Mouse (Mus musculus): ENCODE data around the gene Chst1. TPM values are rescaled to one million over a fixed set of nuclear protein-coding genes. Genes with fewer than 3 reads are reported as not detected.

Gene Chst1
- total RNA-seq, 2 experiments from 2014 or later = 5.6 to 6.3 TPM

- DNase-seq = no peak
- intact Hi-C loops (cut with DNase I) = no loop called here
Observed at GRCm38 (mm10) chr2:92662534-92663068, 63.1 kb downstream of the Chst1 start.

Small RNA genes within 50 kb of the gene (microRNA-seq; reads per million reads assigned to microRNA genes)
- gene Mir7221 (0 reads per million in 2 experiments), gene Mir7222 (0 reads per million in 2 experiments)

Other genes starting within 250 kb of the Chst1 start
- gene Pex16, start 225.0 kb upstream of the Chst1 start, total RNA-seq (2021) = 10 to 100 TPM; 23.6 to 25.1 TPM
- gene Large2, start 224.8 kb upstream of the Chst1 start, total RNA-seq (2021) = under 1 TPM; 0.32 to 0.36 TPM
- 1 to 10 TPM; 1.4 to 1.9 TPM for gene 1700029I15Rik, start 217.2 kb upstream of the Chst1 start, total RNA-seq (2021)
- 1 to 10 TPM; 7.4 to 8.6 TPM for gene Mapk8ip1, start 198.4 kb upstream of the Chst1 start, total RNA-seq (2021)
- gene Cry2, start 165.7 kb upstream of the Chst1 start, total RNA-seq (2021) = 10 to 100 TPM; 20.9 to 26.6 TPM
- 1 to 10 TPM; 5.5 to 5.6 TPM for gene Slc35c1, start 139.2 kb upstream of the Chst1 start, total RNA-seq (2021)

Measured in heart, postnatal 14 days (tissue).